Mouse (Mus musculus) fibroblast of lung, adult 2 months (primary cell): Measurements from ENCODE around the gene Lin28a.

Source experiments
- DNase-seq: peaks from one replicate; pipeline ENCODE4 v3.0.0-alpha.2; 2011; ENCODE audit warnings: low read depth

Gene Lin28a

GRCm38 (mm10) chr4:133978021-133978711 is 40.5 kb downstream of the Lin28a start:
- DNase-seq = no peak

- no peak for DNase-seq
Observed at GRCm38 (mm10) chr4:133971741-133972140, 46.9 kb downstream of the Lin28a start.

DNA sequence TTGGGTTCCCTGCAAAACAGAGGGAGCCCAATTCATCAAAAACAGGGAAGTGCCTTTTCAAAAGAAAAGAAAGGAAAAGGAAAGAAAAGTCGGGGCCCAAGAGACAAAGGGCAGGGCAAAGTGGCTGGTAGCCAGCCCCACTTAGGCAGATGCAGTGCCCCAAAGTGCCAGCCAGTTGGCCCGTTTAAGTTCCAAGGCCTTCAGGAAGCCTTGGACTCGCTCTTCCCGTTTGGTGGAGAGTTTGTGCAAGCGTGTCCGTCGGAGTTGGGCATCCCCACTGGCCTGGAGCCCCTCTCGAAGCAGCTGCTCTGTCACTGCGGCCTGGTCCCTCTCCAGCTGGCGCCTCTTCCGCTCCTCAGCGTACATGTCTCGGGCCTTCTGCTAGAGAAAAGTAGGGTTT is 47.8 kb downstream of the Lin28a start:
- no peak for DNase-seq

- DNase-seq = no peak
Observed at GRCm38 (mm10) chr4:133970196-133970595, 48.4 kb downstream of the Lin28a start.

DNA sequence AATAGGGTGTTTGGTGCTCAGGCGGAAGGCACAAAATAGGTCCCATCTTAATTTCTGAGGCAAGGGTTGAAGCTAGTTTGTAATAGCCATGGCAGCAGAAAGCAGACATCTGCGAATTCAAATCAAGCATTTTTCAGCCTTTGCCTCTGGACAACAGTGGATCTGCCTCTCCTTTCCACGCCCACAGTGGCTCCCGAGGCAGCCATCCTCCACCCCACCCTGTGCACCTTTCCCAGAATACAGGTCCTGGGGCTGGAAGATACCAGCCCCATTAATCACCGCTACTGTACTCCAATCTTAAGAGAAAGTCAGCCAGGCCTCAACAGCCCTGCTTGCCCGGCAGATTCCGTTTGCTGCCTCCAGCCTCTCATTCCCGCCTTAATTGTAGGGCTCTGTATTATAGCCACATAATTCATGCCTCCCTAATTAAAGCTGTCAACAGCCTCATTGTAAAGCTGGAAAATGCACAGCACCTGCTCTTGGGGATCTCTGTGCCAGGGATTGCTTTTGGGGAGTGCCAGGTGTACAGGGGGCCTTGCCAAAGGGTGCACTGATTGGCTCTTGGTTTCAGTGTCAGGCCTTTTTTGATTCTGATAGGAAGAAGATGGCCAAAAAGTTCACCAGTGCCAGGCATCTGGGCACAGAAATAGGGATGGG is 49.4 kb downstream of the Lin28a start:
- DNase-seq = no peak

DNA sequence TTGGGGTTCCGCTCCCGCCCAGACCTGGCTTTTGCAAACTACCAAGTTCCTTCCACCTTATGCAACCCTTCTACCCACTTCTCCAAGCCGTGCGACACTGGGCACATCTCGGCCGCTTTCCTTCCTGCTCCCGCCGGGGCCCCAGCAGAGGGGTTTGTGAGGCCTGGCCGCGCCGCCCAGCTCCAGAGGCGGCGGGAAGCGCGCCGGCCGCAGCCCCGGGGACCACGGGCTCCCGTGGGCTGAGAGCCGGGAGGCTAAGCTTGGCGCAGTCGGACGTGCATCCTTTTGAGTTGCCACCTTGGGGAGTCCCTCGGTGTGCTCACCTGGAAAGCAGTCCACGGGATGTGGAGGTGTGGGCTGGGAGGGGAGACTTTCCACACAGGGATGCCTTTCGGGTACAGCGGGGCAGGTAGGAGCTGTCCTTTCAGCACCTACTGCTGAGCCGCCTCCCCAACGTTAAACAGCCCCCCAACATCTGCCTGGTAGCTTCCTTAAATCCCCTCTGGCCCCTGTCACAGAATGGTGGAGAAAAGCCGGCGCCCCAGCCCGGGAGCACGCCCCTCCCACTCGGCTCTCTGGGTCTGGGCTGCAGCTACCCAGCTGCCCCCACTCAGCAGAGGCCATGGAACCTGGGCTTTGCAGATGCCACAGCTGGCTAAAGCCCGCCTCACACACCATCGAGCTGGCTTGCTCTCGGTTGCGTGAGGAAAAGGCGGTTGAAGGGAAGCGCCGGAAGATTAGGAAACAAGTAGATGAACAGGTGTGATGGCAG is 50.3 kb downstream of the Lin28a start, which contains the start of gene Hmgn2:
Gene Hmgn2 (minus strand): TSS at position 501 of the 772 bp plus-strand sequence.
- DNase-seq = no peak

GRCm38 (mm10) chr4:133967866-133968149 is 50.8 kb downstream of the Lin28a start:
- DNase-seq = peak; percentile 49

GRCm38 (mm10) chr4:133967138-133967865 is 51.3 kb downstream of the Lin28a start:
- DNase-seq = peak; percentile 78

- DNase-seq = no peak
Observed at GRCm38 (mm10) chr4:133966271-133966940, 52.2 kb downstream of the Lin28a start.

DNA sequence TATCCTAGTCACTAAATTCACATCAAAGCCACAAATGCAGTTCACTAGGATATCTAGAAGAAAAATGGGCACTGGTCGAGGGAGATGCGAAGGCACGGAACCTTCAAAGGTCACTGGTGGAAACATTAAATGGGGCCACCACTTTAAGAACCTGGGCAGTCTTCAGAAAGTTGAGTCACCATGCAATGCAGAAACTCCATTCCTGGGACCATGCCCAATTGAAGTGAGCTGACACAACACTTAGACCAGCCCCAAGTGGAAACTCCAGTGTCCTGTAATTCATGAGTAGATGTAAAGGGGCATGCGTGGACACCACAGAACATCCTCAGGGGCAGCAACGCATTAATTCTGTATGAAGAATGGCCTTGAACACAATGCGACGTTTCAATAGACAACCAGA is 56.1 kb downstream of the Lin28a start:
- no peak for DNase-seq

GRCm38 (mm10) chr4:133958884-133959283 is 59.8 kb downstream of the Lin28a start:
- no peak for DNase-seq

GRCm38 (mm10) chr4:133956358-133956757 is 62.3 kb downstream of the Lin28a start:
- DNase-seq = no peak
